Mouse (Mus musculus): ENCODE results near the gene Brd7. TPM values are rescaled to one million over a fixed set of nuclear protein-coding genes. Genes with fewer than 3 reads are reported as not detected.

The Brd7 gene
- polyA plus RNA-seq, 1 experiment from 2014 or later = 61.3 TPM

DNA sequence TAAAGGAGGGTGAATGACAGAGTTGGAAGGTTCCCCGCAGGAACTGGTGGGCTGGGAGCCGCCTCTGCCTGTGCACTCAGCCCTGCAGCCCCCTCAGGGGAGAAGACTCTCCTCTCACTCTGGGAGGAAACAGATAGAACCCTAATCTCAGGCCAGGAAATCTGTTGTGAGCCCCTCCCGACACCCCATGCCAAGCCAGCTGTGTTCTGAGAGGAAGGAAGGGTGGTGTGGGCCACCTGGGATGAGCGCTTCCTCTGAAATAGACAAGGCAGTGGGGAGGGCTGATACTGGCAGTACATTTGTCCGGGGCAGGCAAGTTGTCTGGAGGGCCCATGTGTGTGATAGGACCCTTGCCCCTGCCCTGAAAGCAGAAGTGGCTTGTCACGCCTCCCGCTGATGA is 18.5 kb upstream of the Brd7 start:
- H3K36me3 ChIP-seq = no peaks in the 10 kb centered on the region
- H3K27ac ChIP-seq = no peak overlapping the region
- 14% methylated on average over 7 of the region's 7 CpGs for WGBS (ENCODE audit: insufficient replicate concordance)
- no peak overlapping the region for H3K4me3 ChIP-seq
- H3K9me3 ChIP-seq (replicated peaks) = no peaks in the 10 kb centered on the region
- no peak overlapping the region for H3K4me2 ChIP-seq
- peak; percentile 42 for ATAC-seq
- no peak overlapping the region for H3K9ac ChIP-seq
- peaks cover 5% of the 10 kb centered on the region; the same call in 1 of the 2 replicates for H3K4me1 ChIP-seq
- peaks cover 45% of the 10 kb centered on the region for H3K27me3 ChIP-seq (replicated peaks)

- Histone ChIP-seq H3K9me3 (replicated peaks) (no peaks in the 10 kb centered on the region), H3K36me3 (no peaks in the 10 kb centered on the region), H3K4me1 (peaks cover 5% of the 10 kb centered on the region; the same call in 1 of the 2 replicates), H3K4me2 (no peak overlapping the region), H3K4me3 (no peak overlapping the region), H3K27me3 (replicated peaks) (peaks cover 47% of the 10 kb centered on the region), H3K27ac (no peak overlapping the region), H3K9ac (no peak overlapping the region)
- ATAC-seq = no peak
- WGBS (ENCODE audit: insufficient replicate concordance) = 66% methylated on average over 19 of the region's 19 CpGs
Measured at GRCm38 (mm10) chr8:88376836-88377582, 15.0 kb upstream of the Brd7 start.

DNA sequence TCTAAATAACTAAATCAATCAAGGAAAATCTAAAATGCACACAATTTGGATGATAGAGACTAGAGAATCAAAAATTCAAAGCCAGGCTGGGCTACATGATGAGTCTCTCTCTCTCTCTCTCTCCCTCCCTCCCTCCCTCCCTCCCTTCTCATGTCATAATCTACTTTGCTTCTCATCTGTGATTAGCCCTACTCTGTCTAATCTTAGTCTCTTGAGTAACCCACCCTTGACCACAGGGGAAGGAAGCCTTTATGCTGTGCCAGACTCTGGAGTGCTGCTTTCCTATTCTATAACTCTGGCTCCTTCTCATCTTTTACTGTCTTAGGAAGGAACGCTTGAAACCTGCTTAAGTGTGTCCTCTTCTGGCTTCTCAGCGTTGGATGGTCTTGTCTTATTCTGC is 9.5 kb upstream of the Brd7 start:
- Histone ChIP-seq H3K4me1 (no peaks in the 10 kb centered on the region), H3K4me3 (no peak overlapping the region), H3K9me3 (replicated peaks) (no peaks in the 10 kb centered on the region), H3K9ac (no peak overlapping the region), H3K27me3 (replicated peaks) (peaks cover 24% of the 10 kb centered on the region; the same call in 1 of the 2 replicates), H3K27ac (no peak overlapping the region), H3K4me2 (no peak overlapping the region), H3K36me3 (no peaks in the 10 kb centered on the region)
- WGBS (ENCODE audit: insufficient replicate concordance) = 68% methylated on average over 2 of the region's 2 CpGs
- no peak for ATAC-seq

DNA sequence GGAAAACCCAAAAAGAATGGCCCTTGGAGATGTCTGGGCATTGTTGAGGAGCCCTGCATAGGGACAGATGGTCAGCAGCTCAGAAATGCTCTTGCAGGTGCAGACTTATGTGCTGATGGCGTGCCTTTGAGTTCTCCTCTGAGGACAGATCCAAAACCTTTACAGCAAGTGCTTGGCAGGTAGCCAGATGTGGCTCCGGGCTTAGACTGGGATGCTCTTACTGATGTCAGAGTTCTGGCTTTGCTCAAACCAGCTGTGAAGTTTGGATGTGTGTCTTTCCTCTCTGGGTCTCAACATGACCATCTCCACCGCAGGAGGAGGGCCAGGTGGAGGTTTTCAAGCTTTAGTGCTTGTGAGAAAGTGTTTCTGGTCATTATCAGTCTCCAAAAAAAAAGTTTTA is 7.8 kb upstream of the Brd7 start:
- ATAC-seq = no peak
- H3K36me3 ChIP-seq = no peaks in the 10 kb centered on the region
- no peaks in the 10 kb centered on the region for H3K9me3 ChIP-seq (replicated peaks)
- H3K9ac ChIP-seq = no peak overlapping the region
- no peak overlapping the region for H3K27ac ChIP-seq
- no peak overlapping the region for H3K4me3 ChIP-seq
- no peaks in the 10 kb centered on the region for H3K4me1 ChIP-seq
- peaks cover 23% of the 10 kb centered on the region; the same call in 1 of the 2 replicates for H3K27me3 ChIP-seq (replicated peaks)
- whole genome bisulfite sequencing (ENCODE audit: insufficient replicate concordance) = 55% methylated on average over 3 of the region's 3 CpGs
- no peak overlapping the region for H3K4me2 ChIP-seq

- Histone ChIP-seq H3K36me3 (no peaks in the 10 kb centered on the region), H3K4me1 (no peaks in the 10 kb centered on the region), H3K27ac (no peak overlapping the region), H3K9ac (no peak overlapping the region), H3K9me3 (replicated peaks) (no peaks in the 10 kb centered on the region), H3K27me3 (replicated peaks) (peaks cover 23% of the 10 kb centered on the region; the same call in 1 of the 2 replicates), H3K4me2 (no peak overlapping the region), H3K4me3 (no peak overlapping the region)
- WGBS (ENCODE audit: insufficient replicate concordance) = 17% methylated on average over 6 of the region's 6 CpGs
- ATAC-seq = 0 out of 2 replicates have a peak, but pooled peaks have one; percentile 49
Measured at GRCm38 (mm10) chr8:88369221-88369620, 7.2 kb upstream of the Brd7 start.

DNA sequence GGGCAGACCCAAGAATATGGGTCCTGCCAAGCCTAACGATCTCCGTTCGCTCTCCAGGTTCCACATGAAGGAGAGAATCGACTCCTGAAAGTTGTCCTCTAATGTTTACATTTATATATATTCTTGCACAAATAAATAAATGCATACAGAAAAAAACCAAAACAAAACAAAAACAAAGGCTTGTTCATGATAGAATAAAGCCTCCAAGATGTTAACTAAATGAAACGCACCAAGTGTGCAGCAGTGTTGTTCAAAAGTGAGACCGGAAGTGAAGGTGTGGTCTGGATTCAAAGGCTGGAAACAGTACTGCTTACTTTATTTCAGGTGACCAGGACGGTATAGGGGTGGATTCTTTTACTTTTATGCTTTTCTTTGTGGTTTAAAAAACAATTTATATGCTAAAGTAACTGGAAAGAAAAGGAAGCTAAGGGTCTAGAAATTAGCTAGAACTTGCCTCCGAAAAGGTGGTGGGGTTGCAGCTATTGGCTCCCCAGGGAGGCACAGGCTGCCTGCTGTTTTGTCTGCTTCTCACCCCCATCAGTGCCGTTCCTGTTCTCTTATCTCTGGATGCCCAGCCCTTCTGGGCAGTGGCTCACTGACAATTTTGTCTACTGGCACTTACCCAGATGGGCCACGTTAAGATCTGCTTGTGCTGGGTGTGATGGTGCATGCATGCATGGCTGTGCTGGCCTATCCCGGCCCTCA is 604 bp upstream of the Brd7 start:
- Histone ChIP-seq H3K4me1 (peaks cover 42% of the 10 kb centered on the region), H3K4me2 (peak overlapping the region; percentile 87), H3K9ac (peak overlapping the region; percentile 91), H3K27me3 (replicated peaks) (no peaks in the 10 kb centered on the region), H3K27ac (peak overlapping the region; percentile 88), H3K9me3 (replicated peaks) (no peaks in the 10 kb centered on the region), H3K36me3 (peaks cover 22% of the 10 kb centered on the region), H3K4me3 (peak overlapping the region; percentile 90)
- 14% methylated on average over 11 of the region's 11 CpGs for WGBS (ENCODE audit: insufficient replicate concordance)
- ATAC-seq = peak; percentile 88

- H3K4me1 ChIP-seq = peaks cover 42% of the 10 kb centered on the region
- ATAC-seq = peak; percentile 24; the same call in 1 of the 2 replicates
- H3K27ac ChIP-seq = peak overlapping the region; percentile 88
- peak overlapping the region; percentile 90 for H3K4me3 ChIP-seq
- no peaks in the 10 kb centered on the region for H3K27me3 ChIP-seq (replicated peaks)
- 2% methylated on average over 31 of the region's 31 CpGs for WGBS (ENCODE audit: insufficient replicate concordance)
- no peaks in the 10 kb centered on the region for H3K9me3 ChIP-seq (replicated peaks)
- peak overlapping the region; percentile 87 for H3K4me2 ChIP-seq
- H3K9ac ChIP-seq = peak overlapping the region; percentile 91
- peaks cover 36% of the 10 kb centered on the region for H3K36me3 ChIP-seq
Measured at GRCm38 (mm10) chr8:88361044-88361707, 818 bp downstream of the Brd7 start.

GRCm38 (mm10) chr8:88359959-88360358 is 2.0 kb downstream of the Brd7 start:
- Histone ChIP-seq H3K9ac (peak overlapping the region; percentile 91), H3K9me3 (replicated peaks) (no peaks in the 10 kb centered on the region), H3K36me3 (peaks cover 48% of the 10 kb centered on the region), H3K4me3 (peak overlapping the region; percentile 90), H3K27me3 (replicated peaks) (no peaks in the 10 kb centered on the region), H3K27ac (no peak overlapping the region), H3K4me1 (peaks cover 42% of the 10 kb centered on the region), H3K4me2 (peak overlapping the region; percentile 87)
- WGBS (ENCODE audit: insufficient replicate concordance) = 90% methylated on average over 2 of the region's 2 CpGs
- ATAC-seq = no peak

- no peak overlapping the region for H3K4me3 ChIP-seq
- H3K27me3 ChIP-seq (replicated peaks) = no peaks in the 10 kb centered on the region
- H3K9ac ChIP-seq = no peak overlapping the region
- WGBS (ENCODE audit: insufficient replicate concordance) = 88% methylated on average over 5 of the region's 5 CpGs
- H3K9me3 ChIP-seq (replicated peaks) = no peaks in the 10 kb centered on the region
- H3K27ac ChIP-seq = no peak overlapping the region
- peaks cover 30% of the 10 kb centered on the region for H3K4me1 ChIP-seq
- no peak overlapping the region for H3K4me2 ChIP-seq
- no peak for ATAC-seq
- H3K36me3 ChIP-seq = peaks cover 68% of the 10 kb centered on the region
Measured at GRCm38 (mm10) chr8:88357946-88358345, 4.0 kb downstream of the Brd7 start.

GRCm38 (mm10) chr8:88357226-88357933 is 4.6 kb downstream of the Brd7 start:
- H3K36me3 ChIP-seq = peaks cover 74% of the 10 kb centered on the region
- no peaks in the 10 kb centered on the region for H3K27me3 ChIP-seq (replicated peaks)
- no peak for ATAC-seq
- WGBS (ENCODE audit: insufficient replicate concordance) = 85% methylated on average over 5 of the region's 5 CpGs
- no peak overlapping the region for H3K27ac ChIP-seq
- H3K9ac ChIP-seq = no peak overlapping the region
- H3K4me2 ChIP-seq = no peak overlapping the region
- H3K4me1 ChIP-seq = peaks cover 26% of the 10 kb centered on the region
- H3K9me3 ChIP-seq (replicated peaks) = no peaks in the 10 kb centered on the region
- H3K4me3 ChIP-seq = no peak overlapping the region

DNA sequence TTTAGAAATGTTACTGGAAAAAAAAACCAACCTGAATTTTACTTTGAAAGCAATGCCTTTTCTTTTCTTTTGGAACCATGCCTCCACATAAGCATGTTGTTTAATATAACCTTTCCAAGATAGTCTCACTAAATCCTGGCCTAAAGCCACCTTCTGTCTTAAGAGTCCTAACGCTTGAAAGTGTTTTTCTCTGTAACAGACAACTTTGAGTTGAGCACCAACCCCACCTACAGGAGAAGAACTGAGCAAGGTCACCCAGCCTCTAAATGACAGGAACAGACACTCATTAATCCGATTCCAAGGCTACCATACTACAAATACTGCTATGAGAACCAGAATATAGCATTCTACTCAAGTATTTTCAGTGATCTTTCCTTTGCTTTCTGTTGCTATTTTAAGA is 12.9 kb downstream of the Brd7 start:
- WGBS (ENCODE audit: insufficient replicate concordance) = 76% methylated on average over 2 of the region's 2 CpGs
- Histone ChIP-seq H3K27ac (no peak overlapping the region), H3K4me2 (no peak overlapping the region), H3K9me3 (replicated peaks) (no peaks in the 10 kb centered on the region), H3K4me3 (no peak overlapping the region), H3K27me3 (replicated peaks) (no peaks in the 10 kb centered on the region), H3K9ac (no peak overlapping the region), H3K36me3 (peaks cover 97% of the 10 kb centered on the region), H3K4me1 (no peaks in the 10 kb centered on the region)
- no peak for ATAC-seq
